Mouse (Mus musculus): ENCODE results near the gene Myo1e. TPM values are rescaled to one million over a fixed set of nuclear protein-coding genes. Genes with fewer than 3 reads are reported as not detected.

Gene Myo1e
- polyA plus RNA-seq, 1 experiment from 2014 or later, result 27.5 TPM

DNA sequence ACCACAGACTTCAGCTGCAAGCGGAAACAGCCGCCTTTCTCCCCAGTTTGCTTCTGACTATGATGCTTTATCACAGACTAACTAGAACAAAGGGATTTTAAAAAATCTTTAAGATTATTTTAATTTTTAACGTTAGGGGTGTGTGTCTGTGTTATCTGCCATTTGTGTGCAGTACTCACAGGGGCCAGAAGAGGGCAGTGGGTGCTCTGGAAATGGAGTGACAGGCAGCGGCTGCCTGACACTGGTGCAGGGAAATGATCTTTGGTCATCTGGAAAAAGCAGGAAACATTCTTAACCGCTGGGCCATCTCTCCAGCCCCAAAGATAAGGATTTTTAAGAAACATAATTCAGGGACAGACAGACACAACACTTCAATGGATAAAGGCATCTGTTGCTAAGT is 4.4 kb upstream of the Myo1e start:
- no peak overlapping the region for H3K27ac ChIP-seq
- H3K9ac ChIP-seq, result no peak overlapping the region
- ATAC-seq (ENCODE audit: insufficient number of reproducible peaks, low FRiP score, low TSS enrichment, low read depth), result no peak
- H3K4me1 ChIP-seq, result no peaks in the 10 kb centered on the region
- WGBS, result 65% methylated on average over 5 of the region's 5 CpGs
- no peaks in the 10 kb centered on the region for H3K27me3 ChIP-seq
- H3K4me3 ChIP-seq, result no peak overlapping the region
- no peaks in the 10 kb centered on the region for H3K36me3 ChIP-seq
- H3K4me2 ChIP-seq, result no peak overlapping the region
- H3K9me3 ChIP-seq, result no peaks in the 10 kb centered on the region

DNA sequence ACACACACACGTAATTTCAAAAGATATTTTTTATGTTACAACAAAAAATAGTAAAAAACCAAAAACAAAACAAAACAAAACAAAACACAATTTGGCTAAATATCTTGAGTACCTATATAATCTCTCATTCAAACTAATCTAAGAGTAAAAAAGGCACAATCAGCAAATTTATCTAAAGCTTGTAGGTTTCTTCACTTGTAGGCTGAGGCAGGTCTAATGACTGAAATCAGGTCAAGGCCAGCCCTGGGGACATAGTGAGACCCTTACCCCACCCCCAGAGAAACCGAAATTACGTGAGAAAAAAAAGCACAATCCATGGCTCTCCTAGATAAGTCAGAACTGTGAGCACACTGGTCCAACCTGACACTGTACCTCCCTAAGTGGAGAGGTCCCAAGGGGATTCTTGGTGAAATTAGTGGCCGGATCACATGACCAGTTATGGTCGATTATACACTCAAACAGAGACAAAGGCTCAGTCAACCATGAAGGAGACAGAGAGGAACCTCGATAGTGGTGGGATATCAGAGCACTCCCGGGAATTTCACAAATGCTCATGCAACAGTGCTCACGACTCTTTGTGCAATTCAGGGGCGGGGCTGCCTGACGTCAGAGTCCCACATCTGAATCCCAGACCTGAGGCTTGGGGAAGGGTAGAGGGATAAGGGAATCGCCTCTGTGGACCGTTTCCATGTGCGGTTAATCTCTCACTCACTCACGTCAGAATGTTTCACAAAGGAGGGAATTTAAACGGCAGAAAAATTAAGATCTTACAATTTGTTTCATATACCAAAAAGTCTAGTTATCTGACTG is 3.7 kb upstream of the Myo1e start:
- H3K9me3 ChIP-seq, result no peaks in the 10 kb centered on the region
- no peaks in the 10 kb centered on the region for H3K36me3 ChIP-seq
- no peak overlapping the region for H3K4me2 ChIP-seq
- no peak overlapping the region for H3K9ac ChIP-seq
- WGBS, result 69% methylated on average over 15 of the region's 15 CpGs
- H3K27me3 ChIP-seq, result no peaks in the 10 kb centered on the region
- H3K4me3 ChIP-seq, result no peak overlapping the region
- H3K27ac ChIP-seq, result no peak overlapping the region
- ATAC-seq (ENCODE audit: insufficient number of reproducible peaks, low FRiP score, low TSS enrichment, low read depth), result no peak
- H3K4me1 ChIP-seq, result peaks cover 2% of the 10 kb centered on the region; the same call in 1 of the 2 replicates

DNA sequence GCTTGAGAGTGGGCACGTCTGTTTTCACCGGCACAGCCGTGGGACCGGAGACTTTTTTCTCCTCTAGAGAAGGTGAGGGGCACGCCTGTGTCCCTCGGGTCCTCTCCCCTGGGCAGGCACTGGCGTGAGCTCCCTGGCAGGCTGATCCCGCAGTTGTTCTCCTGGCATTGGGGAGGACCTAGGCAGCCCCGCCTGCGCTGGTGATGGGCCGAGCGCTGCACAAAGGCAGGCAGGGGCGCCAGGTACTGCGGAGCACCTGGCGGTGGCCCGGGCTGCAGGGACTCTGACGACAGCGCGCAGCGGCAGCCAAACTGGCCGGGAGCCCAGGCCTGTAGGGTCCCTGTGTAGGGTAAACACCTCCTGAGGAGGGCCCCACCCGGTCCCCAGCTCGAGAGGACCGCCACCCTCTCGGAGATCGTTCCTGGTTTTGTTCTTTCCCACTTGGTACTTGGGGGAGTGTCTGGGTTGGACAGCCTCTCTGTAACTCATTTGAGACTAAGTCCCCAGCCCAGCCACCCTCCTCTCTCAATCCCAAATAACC is 901 bp downstream of the Myo1e start:
- H3K4me2 ChIP-seq, result peak overlapping the region; percentile 92
- peak overlapping the region; percentile 58 for H3K9ac ChIP-seq
- H3K4me1 ChIP-seq, result peaks cover 24% of the 10 kb centered on the region
- peak; percentile 45; the same call in 1 of the 2 replicates for ATAC-seq (ENCODE audit: insufficient number of reproducible peaks, low FRiP score, low TSS enrichment, low read depth)
- H3K36me3 ChIP-seq, result no peaks in the 10 kb centered on the region
- H3K27me3 ChIP-seq, result no peaks in the 10 kb centered on the region
- 0% methylated on average over 26 of the region's 26 CpGs for WGBS
- peak overlapping the region; percentile 71 for H3K4me3 ChIP-seq
- peak overlapping the region; percentile 93 for H3K27ac ChIP-seq
- H3K9me3 ChIP-seq, result no peaks in the 10 kb centered on the region

DNA sequence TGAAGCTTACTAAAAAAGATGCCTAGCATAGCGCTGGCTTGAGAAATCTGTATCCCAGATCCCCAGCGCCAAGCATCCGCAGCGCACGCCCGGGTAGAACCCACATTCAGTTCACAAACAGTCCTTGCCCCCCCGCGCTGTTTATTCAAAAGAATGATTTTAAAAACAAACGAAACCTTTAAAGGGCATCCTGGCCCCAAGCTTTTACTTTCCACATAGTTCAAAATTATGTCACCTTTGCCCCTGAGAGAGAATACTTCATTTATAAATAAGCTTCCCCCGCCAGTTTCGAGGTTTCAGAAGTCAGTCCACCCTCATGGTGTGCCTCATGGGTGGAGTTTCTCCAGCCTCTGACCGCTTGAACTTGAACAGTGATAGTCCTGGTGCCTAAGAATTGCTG is 1.6 kb downstream of the Myo1e start:
- WGBS, result 12% methylated on average over 12 of the region's 12 CpGs
- Histone ChIP-seq H3K4me1 (peaks cover 24% of the 10 kb centered on the region), H3K9ac (peak overlapping the region; percentile 58; the same call in 1 of the 2 replicates), H3K9me3 (no peaks in the 10 kb centered on the region), H3K36me3 (no peaks in the 10 kb centered on the region), H3K27ac (peak overlapping the region; percentile 93), H3K4me3 (peak overlapping the region; percentile 71), H3K4me2 (peak overlapping the region; percentile 92), H3K27me3 (no peaks in the 10 kb centered on the region)
- ATAC-seq (ENCODE audit: insufficient number of reproducible peaks, low FRiP score, low TSS enrichment, low read depth), result no peak

DNA sequence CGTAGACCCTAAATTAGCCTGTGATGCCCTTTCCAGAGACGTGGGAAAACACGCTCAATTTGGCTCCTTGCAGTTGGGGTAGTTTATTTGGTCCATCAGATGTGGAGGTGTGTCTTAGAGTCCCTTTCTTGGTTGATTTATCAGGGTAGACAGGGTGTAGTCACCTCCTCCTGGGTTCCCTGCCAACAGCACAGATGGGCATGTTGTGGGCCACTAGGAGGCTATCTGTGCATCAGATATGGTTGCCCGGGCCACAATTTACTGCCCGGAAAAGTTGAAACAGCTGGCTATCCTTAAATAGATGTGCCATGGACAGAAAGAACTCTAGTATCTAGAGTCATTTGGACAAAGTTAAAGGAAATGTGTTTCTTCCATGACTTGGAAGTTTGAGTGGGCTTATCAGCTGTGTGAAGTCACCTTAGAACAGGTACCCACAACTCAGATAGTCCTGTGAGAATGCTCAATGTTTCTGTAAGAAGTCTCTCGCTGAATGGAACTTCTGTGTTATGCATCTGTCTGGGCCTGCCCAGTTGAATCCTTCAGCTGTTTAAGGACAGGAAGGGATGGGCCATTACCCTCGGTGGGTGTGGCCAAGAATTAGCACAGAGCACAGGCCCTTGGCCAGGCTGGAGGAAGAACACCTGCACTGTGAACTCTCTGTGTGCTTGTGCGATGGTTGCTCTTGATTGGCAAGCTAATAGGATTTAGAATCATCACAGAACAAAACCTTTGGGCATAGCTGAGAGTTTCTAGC is 2.3 kb downstream of the Myo1e start:
- H3K9me3 ChIP-seq, result no peaks in the 10 kb centered on the region
- WGBS, result 60% methylated on average over 8 of the region's 8 CpGs

DNA sequence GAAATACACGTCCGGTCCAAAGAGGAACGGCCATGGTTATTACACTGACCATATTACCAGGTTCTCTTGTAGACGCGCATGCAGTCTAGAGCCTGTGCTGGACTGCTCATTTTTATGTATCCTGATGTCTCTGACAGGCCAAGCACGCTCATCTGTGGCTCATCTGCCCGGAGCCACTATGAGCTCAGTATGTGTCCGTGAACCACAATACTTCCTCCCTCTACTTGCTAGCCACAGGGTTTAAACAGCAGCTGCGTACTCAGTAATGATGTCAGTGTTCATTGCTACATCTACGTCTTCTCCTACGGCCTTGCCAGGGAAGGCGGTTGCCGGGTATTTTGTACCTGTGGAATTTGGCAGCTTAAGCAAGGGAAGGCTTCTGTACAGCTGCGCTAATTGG is 4.5 kb downstream of the Myo1e start:
- no peak overlapping the region for H3K9ac ChIP-seq
- ATAC-seq (ENCODE audit: insufficient number of reproducible peaks, low FRiP score, low TSS enrichment, low read depth), result no peak
- no peak overlapping the region for H3K27ac ChIP-seq
- H3K4me3 ChIP-seq, result no peak overlapping the region
- WGBS, result 82% methylated on average over 14 of the region's 14 CpGs
- no peaks in the 10 kb centered on the region for H3K9me3 ChIP-seq
- H3K36me3 ChIP-seq, result no peaks in the 10 kb centered on the region
- H3K4me2 ChIP-seq, result no peak overlapping the region
- no peaks in the 10 kb centered on the region for H3K27me3 ChIP-seq
- H3K4me1 ChIP-seq, result peaks cover 32% of the 10 kb centered on the region

More for the DNA sequence above, 2.3 kb downstream of the Myo1e start:
- peaks cover 24% of the 10 kb centered on the region for H3K4me1 ChIP-seq
- H3K27ac ChIP-seq, result no peak overlapping the region
- H3K4me3 ChIP-seq, result peak overlapping the region; percentile 71
- H3K9ac ChIP-seq, result no peak overlapping the region
- H3K27me3 ChIP-seq, result no peaks in the 10 kb centered on the region
- H3K36me3 ChIP-seq, result no peaks in the 10 kb centered on the region
- H3K4me2 ChIP-seq, result peak overlapping the region; percentile 92
- ATAC-seq (ENCODE audit: insufficient number of reproducible peaks, low FRiP score, low TSS enrichment, low read depth), result no peak

DNA sequence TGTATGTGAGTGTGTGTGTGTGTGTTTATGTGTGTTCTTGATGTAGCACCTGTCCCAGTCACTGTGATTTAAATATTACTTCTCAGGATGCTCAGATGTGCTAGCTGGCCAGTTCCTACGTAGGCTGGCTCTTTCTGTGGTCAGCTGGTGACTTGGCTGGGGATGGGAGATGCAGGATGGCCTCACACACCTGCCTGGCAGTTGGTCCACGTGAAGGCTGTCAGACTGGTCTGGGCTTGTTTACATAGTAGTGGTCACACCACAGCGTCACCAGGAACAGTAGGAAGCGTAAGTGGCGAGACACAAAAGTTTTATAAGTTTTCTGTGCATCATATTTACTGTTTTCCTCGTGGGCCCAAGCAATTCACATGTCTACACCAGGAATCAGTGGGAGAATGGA is 9.4 kb downstream of the Myo1e start:
- Histone ChIP-seq H3K27me3 (no peaks in the 10 kb centered on the region), H3K9ac (no peak overlapping the region), H3K9me3 (no peaks in the 10 kb centered on the region), H3K27ac (no peak overlapping the region), H3K4me3 (no peak overlapping the region), H3K4me1 (peaks cover 17% of the 10 kb centered on the region), H3K36me3 (no peaks in the 10 kb centered on the region), H3K4me2 (no peak overlapping the region)
- no peak for ATAC-seq (ENCODE audit: insufficient number of reproducible peaks, low FRiP score, low TSS enrichment, low read depth)
- 67% methylated on average over 6 of the region's 6 CpGs for WGBS

DNA sequence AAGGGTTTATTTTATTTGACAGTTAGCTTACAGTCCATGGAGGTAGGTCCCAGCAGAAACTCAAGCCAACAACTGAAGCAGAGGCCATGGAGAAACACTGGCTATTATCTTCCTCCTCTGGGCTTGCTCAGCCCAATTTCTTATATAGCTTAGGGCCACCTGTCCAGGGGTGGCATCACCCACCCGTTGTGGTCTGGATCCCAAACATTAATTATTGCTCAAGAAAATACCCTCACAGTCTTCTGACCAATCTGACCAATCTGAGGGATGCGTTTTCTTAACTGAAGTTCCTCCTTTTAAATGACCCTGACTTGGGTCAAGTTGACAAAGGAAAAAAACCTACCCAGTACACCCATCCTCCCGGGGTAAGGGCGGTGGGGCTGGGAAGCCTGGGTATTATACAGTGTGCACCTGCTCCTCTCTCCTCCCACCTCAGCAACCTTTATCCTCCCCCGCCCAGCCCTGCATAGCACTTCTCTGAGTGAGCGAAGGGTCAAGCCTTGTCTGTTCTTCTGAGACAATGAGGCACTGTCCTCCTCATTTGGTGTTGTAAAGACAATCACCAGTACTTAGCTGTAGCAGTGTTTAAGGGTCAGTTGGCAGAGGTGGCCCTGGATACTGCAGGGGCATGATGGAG is 12.3 kb downstream of the Myo1e start:
- no peak overlapping the region for H3K27ac ChIP-seq
- WGBS, result 80% methylated on average over 6 of the region's 6 CpGs
- H3K4me1 ChIP-seq, result peaks cover 27% of the 10 kb centered on the region
- no peaks in the 10 kb centered on the region for H3K36me3 ChIP-seq
- no peaks in the 10 kb centered on the region for H3K9me3 ChIP-seq
- H3K9ac ChIP-seq, result no peak overlapping the region
- H3K4me2 ChIP-seq, result no peak overlapping the region
- no peaks in the 10 kb centered on the region for H3K27me3 ChIP-seq
- H3K4me3 ChIP-seq, result no peak overlapping the region
- no peak for ATAC-seq (ENCODE audit: insufficient number of reproducible peaks, low FRiP score, low TSS enrichment, low read depth)

DNA sequence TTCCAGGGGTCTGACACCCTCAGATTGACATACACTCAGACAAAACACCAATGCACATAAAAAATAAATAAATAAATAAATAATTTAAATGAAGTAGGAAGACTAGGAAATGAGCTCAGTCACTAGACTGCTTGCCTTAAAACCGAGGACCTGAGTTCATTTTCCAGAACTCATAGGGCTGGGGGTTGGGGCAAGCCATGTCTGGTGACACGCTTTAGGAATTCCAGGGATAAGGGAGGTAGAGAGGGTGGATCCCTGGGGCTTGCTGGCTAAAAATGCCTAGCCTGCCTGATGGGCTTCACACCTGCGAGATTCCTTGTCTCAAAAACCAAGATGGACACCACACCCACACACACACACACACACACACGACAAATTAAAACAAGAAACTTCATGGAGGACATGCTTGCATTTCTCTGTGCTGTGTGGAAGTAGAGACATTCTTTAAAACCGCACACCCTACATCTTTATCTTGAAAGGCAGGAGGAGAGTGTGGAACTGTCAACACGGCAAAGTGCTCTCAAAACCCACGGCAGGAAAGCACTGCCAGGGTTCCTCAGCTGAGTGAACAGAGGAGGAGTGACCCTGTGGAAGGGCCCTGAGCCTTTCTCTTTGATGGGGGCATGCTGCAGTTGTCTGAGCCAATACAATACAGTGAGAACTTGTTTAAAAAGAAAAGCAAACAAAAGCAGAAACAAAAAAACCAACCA is 13.5 kb downstream of the Myo1e start:
- H3K36me3 ChIP-seq, result no peaks in the 10 kb centered on the region
- no peak overlapping the region for H3K9ac ChIP-seq
- H3K27me3 ChIP-seq, result no peaks in the 10 kb centered on the region
- 69% methylated on average over 7 of the region's 7 CpGs for WGBS
- H3K4me2 ChIP-seq, result no peak overlapping the region
- no peaks in the 10 kb centered on the region for H3K9me3 ChIP-seq
- no peak overlapping the region for H3K27ac ChIP-seq
- H3K4me3 ChIP-seq, result no peak overlapping the region
- H3K4me1 ChIP-seq, result peaks cover 20% of the 10 kb centered on the region
- no peak for ATAC-seq (ENCODE audit: insufficient number of reproducible peaks, low FRiP score, low TSS enrichment, low read depth)

DNA sequence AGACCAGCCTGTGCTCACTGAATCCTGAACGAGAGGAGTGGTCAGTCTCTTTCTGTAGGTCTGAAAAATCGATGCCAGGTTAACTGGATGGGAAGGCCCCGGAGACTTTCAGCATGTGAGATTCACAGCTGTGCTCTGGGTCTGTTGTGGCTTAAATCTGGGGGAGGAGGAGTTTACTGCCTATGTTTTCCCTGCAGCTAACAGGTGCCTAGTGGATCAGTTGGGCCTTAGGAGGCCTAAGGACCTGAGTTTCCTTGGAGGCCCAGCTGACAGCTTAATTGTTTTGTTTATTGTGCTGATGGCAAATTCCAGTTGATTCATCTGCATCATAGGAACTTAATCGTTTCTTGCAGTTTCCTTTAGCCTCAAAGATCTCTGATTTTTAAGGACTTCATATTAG is 16.0 kb downstream of the Myo1e start:
- H3K4me1 ChIP-seq, result peaks cover 20% of the 10 kb centered on the region
- no peak overlapping the region for H3K4me3 ChIP-seq
- no peak overlapping the region for H3K27ac ChIP-seq
- H3K9me3 ChIP-seq, result no peaks in the 10 kb centered on the region
- no peaks in the 10 kb centered on the region for H3K36me3 ChIP-seq
- 60% methylated on average over 4 of the region's 4 CpGs for WGBS
- no peaks in the 10 kb centered on the region for H3K27me3 ChIP-seq
- no peak overlapping the region for H3K9ac ChIP-seq
- ATAC-seq (ENCODE audit: insufficient number of reproducible peaks, low FRiP score, low TSS enrichment, low read depth), result no peak
- no peak overlapping the region for H3K4me2 ChIP-seq

DNA sequence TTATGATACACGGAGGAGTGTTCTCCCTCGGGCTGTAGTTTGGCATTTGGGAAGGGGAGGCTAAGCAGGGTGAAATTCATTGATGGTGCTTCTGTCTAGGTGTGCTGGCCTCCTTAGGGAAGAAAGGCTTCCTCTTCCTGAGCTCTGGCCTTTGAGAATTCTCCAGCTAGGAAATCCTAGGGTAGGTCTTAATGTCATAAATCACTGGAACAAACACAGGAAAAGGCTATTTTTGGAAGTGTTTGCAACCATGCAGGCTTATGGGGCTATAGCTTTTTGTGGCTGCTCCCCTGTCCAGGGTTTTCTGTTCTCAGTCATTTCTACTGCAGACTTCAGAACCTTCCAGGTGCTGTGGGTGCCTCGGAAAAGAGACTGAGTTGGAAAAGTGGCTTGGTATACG is 16.9 kb downstream of the Myo1e start:
- H3K36me3 ChIP-seq, result no peaks in the 10 kb centered on the region
- ATAC-seq (ENCODE audit: insufficient number of reproducible peaks, low FRiP score, low TSS enrichment, low read depth), result no peak
- H3K4me3 ChIP-seq, result no peak overlapping the region
- H3K27me3 ChIP-seq, result no peaks in the 10 kb centered on the region
- H3K4me2 ChIP-seq, result no peak overlapping the region
- peak overlapping the region; percentile 43; the same call in 1 of the 2 replicates for H3K27ac ChIP-seq
- 48% methylated on average over 4 of the region's 4 CpGs for WGBS
- H3K9ac ChIP-seq, result no peak overlapping the region
- no peaks in the 10 kb centered on the region for H3K9me3 ChIP-seq
- peaks cover 21% of the 10 kb centered on the region for H3K4me1 ChIP-seq

Data from limb, embryonic 15.5 days (tissue).